Comparison of ENCODE assay signal across 34 mouse cellular contexts in the genomic region with DNA sequence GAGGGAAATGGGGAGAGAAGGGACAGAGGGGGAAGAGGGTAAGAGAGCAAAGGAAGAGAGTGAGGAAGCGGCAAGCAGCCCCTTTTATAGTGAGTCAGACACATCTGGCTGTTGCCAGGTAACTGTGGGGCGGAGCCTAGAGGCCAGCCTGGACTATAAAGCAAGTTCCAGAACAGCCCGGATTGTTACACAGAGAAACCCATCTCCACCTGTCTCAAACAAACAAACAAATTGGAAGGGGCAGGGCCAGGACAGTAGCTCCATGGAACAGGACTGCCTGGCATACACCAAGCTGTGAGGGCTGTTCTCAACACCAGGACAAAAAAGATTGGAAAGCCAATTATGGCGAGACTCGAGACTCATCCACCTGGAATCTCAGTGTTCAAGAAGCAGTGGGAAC. TPM values are rescaled to one million over a fixed set of nuclear protein-coding genes. Genes with fewer than 3 reads are reported as not detected.
DNase-seq lines count a peak whose midpoint lies in the region; ATAC-seq lines count a peak whose summit lies in the region.
"Had no signal": no experiment of that assay in that cellular context is flagged by ENCODE, and none has a peak within 500 bp of the region (broad histone marks: within the 10 kb centered on the region; RNA-seq: fewer than 3 reads in every experiment).

No protein-coding gene starts in this region.

- H3K36me3 ChIP-seq in liver, embryonic 11.5 days (ENCODE audit: control insufficient read depth, insufficient read depth, low read length) = no peaks in the 10 kb centered on the region
- peaks cover 39% of the 10 kb centered on the region for H3K36me3 ChIP-seq in liver, embryonic 15.5 days (replicated peaks)
- no peaks in the 10 kb centered on the region for H3K36me3 ChIP-seq in heart, embryonic 10.5 days
- no peaks in the 10 kb centered on the region for H3K36me3 ChIP-seq in neural tube, embryonic 15.5 days
- H3K36me3 ChIP-seq: embryonic facial prominence, embryonic 12.5 days; heart, embryonic 13.5 days; intestine, embryonic 15.5 days; limb, embryonic 10.5 days; limb, embryonic 15.5 days; lung, embryonic 15.5 days; midbrain, embryonic 10.5 days; midbrain, embryonic 15.5 days; stomach, embryonic 15.5 days had no signal

- H3K9ac ChIP-seq in liver, embryonic 11.5 days (ENCODE audit: low read depth, low read length) = no peak overlapping the region
- no peak overlapping the region for H3K9ac ChIP-seq in liver, embryonic 15.5 days
- no peak overlapping the region for H3K9ac ChIP-seq in neural tube, embryonic 15.5 days (replicated peaks)
- H3K9ac ChIP-seq: embryonic facial prominence, embryonic 12.5 days; heart, embryonic 13.5 days; intestine, embryonic 15.5 days; limb, embryonic 15.5 days; lung, embryonic 15.5 days; midbrain, embryonic 15.5 days; stomach, embryonic 15.5 days had no signal

- H3K9me3 ChIP-seq in liver, embryonic 11.5 days (ENCODE audit: control insufficient read depth, low read length) = no peaks in the 10 kb centered on the region
- no peaks in the 10 kb centered on the region for H3K9me3 ChIP-seq in liver, embryonic 15.5 days (replicated peaks)
- H3K9me3 ChIP-seq in heart, embryonic 10.5 days = no peaks in the 10 kb centered on the region
- no peaks in the 10 kb centered on the region for H3K9me3 ChIP-seq in neural tube, embryonic 15.5 days (replicated peaks)
- H3K9me3 ChIP-seq: embryonic facial prominence, embryonic 12.5 days; heart, embryonic 13.5 days; intestine, embryonic 15.5 days; limb, embryonic 10.5 days; limb, embryonic 15.5 days; lung, embryonic 15.5 days; midbrain, embryonic 10.5 days; midbrain, embryonic 15.5 days; stomach, embryonic 15.5 days had no signal

- H3K27me3 ChIP-seq in liver, embryonic 11.5 days (replicated peaks; ENCODE audit: control insufficient read depth, insufficient read depth, low read length) = 0 out of 2 replicates have a peak, but pooled peaks cover 11% of the 10 kb centered on the region
- H3K27me3 ChIP-seq in liver, embryonic 15.5 days = peaks cover 10% of the 10 kb centered on the region; the same call in 1 of the 2 replicates
- H3K27me3 ChIP-seq in heart, embryonic 10.5 days (ENCODE audit: insufficient read depth, poor library complexity, severe bottlenecking) = peaks cover 10% of the 10 kb centered on the region
- peaks cover 3% of the 10 kb centered on the region; the same call in 1 of the 2 replicates for H3K27me3 ChIP-seq in neural tube, embryonic 15.5 days (replicated peaks)
- H3K27me3 ChIP-seq: embryonic facial prominence, embryonic 12.5 days; intestine, embryonic 15.5 days; limb, embryonic 15.5 days; midbrain, embryonic 15.5 days; stomach, embryonic 15.5 days had no signal

- no peak overlapping the region for H3K4me3 ChIP-seq in liver, embryonic 11.5 days (ENCODE audit: low read depth, low read length)
- H3K4me3 ChIP-seq in liver, embryonic 15.5 days (replicated peaks) = no peak overlapping the region
- no peak overlapping the region for H3K4me3 ChIP-seq in heart, embryonic 10.5 days
- H3K4me3 ChIP-seq in neural tube, embryonic 15.5 days (replicated peaks) = no peak overlapping the region
- H3K4me3 ChIP-seq: embryonic facial prominence, embryonic 12.5 days; heart, adult 2 months; heart, embryonic 13.5 days; intestine, embryonic 15.5 days; limb, embryonic 10.5 days; limb, embryonic 15.5 days; lung, embryonic 15.5 days; midbrain, embryonic 10.5 days; midbrain, embryonic 15.5 days; stomach, embryonic 15.5 days had no signal

- no peaks in the 10 kb centered on the region for H3K4me1 ChIP-seq in liver, embryonic 11.5 days (replicated peaks; ENCODE audit: control insufficient read depth, insufficient read depth, low read length)
- H3K4me1 ChIP-seq in liver, embryonic 15.5 days (replicated peaks) = peaks cover 37% of the 10 kb centered on the region
- no peaks in the 10 kb centered on the region for H3K4me1 ChIP-seq in heart, embryonic 10.5 days
- no peaks in the 10 kb centered on the region for H3K4me1 ChIP-seq in neural tube, embryonic 15.5 days
- H3K4me1 ChIP-seq: embryonic facial prominence, embryonic 12.5 days; heart, embryonic 13.5 days; lung, embryonic 15.5 days; midbrain, embryonic 15.5 days; stomach, embryonic 15.5 days had no signal

- DNase-seq in liver (peak; percentile 67), MN1 (ENCODE audit: low spot score) (peak; percentile 19)
- DNase-seq in liver, embryonic 11.5 days (ENCODE audit: low spot score) = no peak
- peak; percentile 46 for DNase-seq in c-Kit-positive CD71-positive TER-119-positive erythroid progenitor cells, embryonic 14.5 days (ENCODE audit: low spot score)
- no peak for DNase-seq in heart, embryonic 10.5 days (ENCODE audit: low spot score)
- DNase-seq in embryo, embryonic 10.5 days (ENCODE audit: low spot score) = no peak
- DNase-seq: adrenal gland, adult 2 months; cerebellum, adult 11 months; cerebellum, adult 9-10 months; cerebellum, postnatal 36 days; embryo, embryonic 11 days; gastrocnemius, postnatal 36 days; heart, adult 2 months; heart, postnatal 10 days; kidney, adult 8-10 months; kidney, postnatal 4 days; right cerebral cortex, adult 18-20 months; thymus, adult 18-20 months; thymus, postnatal 36 days had no signal

- H3K27ac ChIP-seq in liver, embryonic 11.5 days (ENCODE audit: low read depth, low read length) = no peak overlapping the region
- peak overlapping the region; percentile 55 for H3K27ac ChIP-seq in liver, embryonic 15.5 days (replicated peaks)
- H3K27ac ChIP-seq in heart, embryonic 10.5 days = no peak overlapping the region
- no peak overlapping the region for H3K27ac ChIP-seq in neural tube, embryonic 15.5 days (replicated peaks)
- H3K27ac ChIP-seq: embryonic facial prominence, embryonic 12.5 days; heart, adult 2 months; heart, embryonic 13.5 days; intestine, embryonic 15.5 days; kidney, postnatal 0 days; limb, embryonic 10.5 days; limb, embryonic 15.5 days; lung, embryonic 15.5 days; midbrain, embryonic 10.5 days; midbrain, embryonic 15.5 days; stomach, embryonic 15.5 days had no signal

- ATAC-seq in liver, embryonic 11.5 days (replicated peaks; ENCODE audit: low FRiP score) = no peak
- ATAC-seq in liver, embryonic 15.5 days (ENCODE audit: insufficient read depth) = peak; percentile 7; the same call in 1 of the 2 replicates
- no peak for ATAC-seq in neural tube, embryonic 15.5 days (ENCODE audit: low FRiP score)
- ATAC-seq: activated CD4-positive, CD25-positive, alpha-beta regulatory T cell, adult 4 months; forebrain, embryonic 14.5 days; hindbrain, embryonic 16.5 days; intestine, embryonic 15.5 days; midbrain, embryonic 15.5 days had no signal

- 68% methylated on average over 5 of the region's 5 CpGs for WGBS in liver, embryonic 11.5 days
- WGBS in liver, embryonic 15.5 days (ENCODE audit: insufficient replicate concordance) = 66% methylated on average over 5 of the region's 5 CpGs
- 63% methylated on average over 5 of the region's 5 CpGs for WGBS in heart, embryonic 10.5 days
- WGBS in neural tube, embryonic 15.5 days = 55% methylated on average over 5 of the region's 5 CpGs

- no peak overlapping the region for H3K4me2 ChIP-seq in liver, embryonic 11.5 days
- no peak overlapping the region for H3K4me2 ChIP-seq in liver, embryonic 15.5 days
- H3K4me2 ChIP-seq in neural tube, embryonic 15.5 days = no peak overlapping the region
- H3K4me2 ChIP-seq: embryonic facial prominence, embryonic 12.5 days; heart, embryonic 13.5 days; intestine, embryonic 15.5 days; limb, embryonic 15.5 days; lung, embryonic 15.5 days; midbrain, embryonic 15.5 days; stomach, embryonic 15.5 days had no signal

RNA-seq across cellular contexts. Expression of gene Slc4a1, which starts 19.1 kb away (rescaled TPM):
- 191 and 229 TPM in 2 replicates for polyA plus RNA-seq in liver, embryonic 11.5 days (2014; fragmentation: Nextera tagmentation; extraction: Ambion mirVana)
- 1,073 and 1,204 TPM in 2 replicates for polyA plus RNA-seq in liver, embryonic 15.5 days (2015; fragmentation: Nextera tagmentation; extraction: Ambion mirVana)
- polyA plus RNA-seq in heart, embryonic 10.5 days (2016; fragmentation: Nextera tagmentation; extraction: Ambion mirVana) = 88.9 and 128 TPM in 2 replicates
- polyA plus RNA-seq in neural tube, embryonic 15.5 days (2015; fragmentation: Nextera tagmentation; extraction: Ambion mirVana) = 2.5 and 3.5 TPM in 2 replicates

RNA-seq across cellular contexts. Expression of gene Ubtf, which starts 27.4 kb away (rescaled TPM):
- polyA plus RNA-seq in liver, embryonic 11.5 days (2014; fragmentation: Nextera tagmentation; extraction: Ambion mirVana) = 104 and 108 TPM in 2 replicates
- polyA plus RNA-seq in liver, embryonic 15.5 days (2015; fragmentation: Nextera tagmentation; extraction: Ambion mirVana) = 50.9 and 55.2 TPM in 2 replicates
- 60.4 and 75.4 TPM in 2 replicates for polyA plus RNA-seq in heart, embryonic 10.5 days (2016; fragmentation: Nextera tagmentation; extraction: Ambion mirVana)
- polyA plus RNA-seq in neural tube, embryonic 15.5 days (2015; fragmentation: Nextera tagmentation; extraction: Ambion mirVana) = 68.9 and 79.5 TPM in 2 replicates

RNA-seq across cellular contexts. Expression of gene Rundc3a, which starts 46.3 kb away (rescaled TPM):
- 1.8 and 2.6 TPM in 2 replicates for polyA plus RNA-seq in liver, embryonic 11.5 days (2014; fragmentation: Nextera tagmentation; extraction: Ambion mirVana)
- 2.2 and 2.4 TPM in 2 replicates for polyA plus RNA-seq in liver, embryonic 15.5 days (2015; fragmentation: Nextera tagmentation; extraction: Ambion mirVana)
- polyA plus RNA-seq in heart, embryonic 10.5 days (2016; fragmentation: Nextera tagmentation; extraction: Ambion mirVana) = 0.74 and 1.8 TPM in 2 replicates
- polyA plus RNA-seq in neural tube, embryonic 15.5 days (2015; fragmentation: Nextera tagmentation; extraction: Ambion mirVana) = 111 and 138 TPM in 2 replicates

RNA-seq across cellular contexts. Expression of gene Atxn7l3, which starts 50.5 kb away (rescaled TPM):
- polyA plus RNA-seq in liver, embryonic 11.5 days (2014; fragmentation: Nextera tagmentation; extraction: Ambion mirVana) = 11.4 and 14.7 TPM in 2 replicates
- polyA plus RNA-seq in liver, embryonic 15.5 days (2015; fragmentation: Nextera tagmentation; extraction: Ambion mirVana) = 3.8 and 4.6 TPM in 2 replicates
- polyA plus RNA-seq in heart, embryonic 10.5 days (2016; fragmentation: Nextera tagmentation; extraction: Ambion mirVana) = 9.1 and 14.3 TPM in 2 replicates
- polyA plus RNA-seq in neural tube, embryonic 15.5 days (2015; fragmentation: Nextera tagmentation; extraction: Ambion mirVana) = 27.2 and 28.1 TPM in 2 replicates

Comparison
In these comparisons a context has a peak if more than half of its experiments do, and no peak if none do; other contexts are left out.
1. DNase-seq: peak in liver (single experiment), MN1 (single experiment) and c-Kit-positive CD71-positive TER-119-positive erythroid progenitor cells, embryonic 14.5 days (single experiment); none in liver, embryonic 11.5 days (single experiment), heart, embryonic 10.5 days (single experiment) and embryo, embryonic 10.5 days (single experiment).
2. RNA of gene Slc4a1, which starts 19.1 kb away (polyA plus RNA-seq): 1,073 to 1,204 TPM in liver, embryonic 15.5 days, 191 to 229 TPM in liver, embryonic 11.5 days and 88.9 to 128 TPM in heart, embryonic 10.5 days; 2.5 to 3.5 TPM in neural tube, embryonic 15.5 days; every median in the first group is over 10 times any median in the second.
3. RNA of gene Rundc3a, which starts 46.3 kb away (polyA plus RNA-seq): 111 to 138 TPM in neural tube, embryonic 15.5 days; 1.8 to 2.6 TPM in liver, embryonic 11.5 days, 2.2 to 2.4 TPM in liver, embryonic 15.5 days and 0.74 to 1.8 TPM in heart, embryonic 10.5 days; every median in the first group is over 10 times any median in the second.